Mouse (Mus musculus) heart, postnatal 0 days (tissue): ENCODE data around the gene S100a5. TPM values are rescaled to one million over a fixed set of nuclear protein-coding genes. Genes with fewer than 3 reads are reported as not detected.

Source experiments
- ATAC-seq: fragments of 200-750 bp; cut with Nextera tagmentation; 2 replicates; pipeline ENCODE4 v1.8.0; 2017; ENCODE audit warnings: low read depth, moderate number of reproducible peaks, moderate library complexity; ENCODE audit not compliant: insufficient read depth
- DNase-seq: peaks from one replicate; pipeline ENCODE4 v3.0.0-alpha.2; 2016; ENCODE audit warnings: low spot score
- H3K27ac ChIP-seq: fragments of 300-500 bp; sonication (generic); 2 replicates; pipeline ENCODE4 v1.5.1; 2014; ENCODE audit warnings: low read depth, mild to moderate bottlenecking
- H3K27me3 ChIP-seq: fragments of 300-500 bp; sonication (generic); 2 replicates; pipeline ENCODE4 v1.6.1; 2014; ENCODE audit warnings: low read length, mixed read lengths; ENCODE audit not compliant: control insufficient read depth, insufficient read depth
- H3K36me3 ChIP-seq: fragments of 300-500 bp; sonication (generic); replicated peaks from 2 replicates; pipeline ENCODE4 v1.6.1; 2014; ENCODE audit warnings: low read length, mixed read lengths; ENCODE audit not compliant: control insufficient read depth, insufficient read depth
- H3K4me1 ChIP-seq: fragments of 300-500 bp; sonication (generic); 2 replicates; pipeline ENCODE4 v1.6.1; 2014; ENCODE audit warnings: antibody characterized with exemption; ENCODE audit not compliant: control insufficient read depth, insufficient read depth
- H3K4me2 ChIP-seq: fragments of 300-500 bp; sonication (generic); 2 replicates; pipeline ENCODE4 v1.6.1; 2014; ENCODE audit warnings: low read depth, mild to moderate bottlenecking, low read length, moderate library complexity
- H3K4me3 ChIP-seq: fragments of 300-500 bp; sonication (generic); 2 replicates; pipeline ENCODE4 v1.5.1; 2014; ENCODE audit warnings: low read depth, low read length
- H3K9ac ChIP-seq: fragments of 300-500 bp; sonication (generic); replicated peaks from 2 replicates; pipeline ENCODE4 v1.6.1; 2014; ENCODE audit warnings: low read depth, low read length, mixed read lengths
- H3K9me3 ChIP-seq: fragments of 300-500 bp; sonication (generic); replicated peaks from 2 replicates; pipeline ENCODE4 v1.6.1; 2016; ENCODE audit warnings: low read length; ENCODE audit not compliant: control insufficient read depth
- CTCF ChIP-seq: IDR thresholded peaks from 2 replicates; pipeline ENCODE4 v1.5.1; 2016; ENCODE audit warnings: antibody characterized with exemption, control low read depth, low read depth
- EP300 ChIP-seq: IDR thresholded peaks from 2 replicates; pipeline ENCODE4 v1.6.1; 2016; ENCODE audit warnings: antibody characterized with exemption, low read depth
- WGBS: fragments of 180-500 bp; shearing (Covaris S2); extraction: QIAGEN DNeasy Blood & Tissue Kit; methylation state at CpG from one replicate; pipeline ENCODE4 v1.1.7; 2014; 5-methylcytosine and 5-hydroxymethylcytosine counted together
- polyA plus RNA-seq: library from polyadenylated mRNA; unstranded; fragments of >200 nt; fragmentation: Nextera tagmentation; extraction: Ambion mirVana; gene quantifications from 2 replicates; pipeline ENCODE4 v1.2.1, GENCODE M21; 2015
- total RNA-seq: library from RNA; depleted of rRNA; stranded (reverse); fragments of >200 nt; gene quantifications from 2 replicates; pipeline ENCODE4 v1.2.3, GENCODE M21; 2014; ENCODE audit warnings: low replicate concordance

Gene S100a5
- total and polyA plus RNA-seq, 2 experiments from 2014 or later, result not detected

DNA sequence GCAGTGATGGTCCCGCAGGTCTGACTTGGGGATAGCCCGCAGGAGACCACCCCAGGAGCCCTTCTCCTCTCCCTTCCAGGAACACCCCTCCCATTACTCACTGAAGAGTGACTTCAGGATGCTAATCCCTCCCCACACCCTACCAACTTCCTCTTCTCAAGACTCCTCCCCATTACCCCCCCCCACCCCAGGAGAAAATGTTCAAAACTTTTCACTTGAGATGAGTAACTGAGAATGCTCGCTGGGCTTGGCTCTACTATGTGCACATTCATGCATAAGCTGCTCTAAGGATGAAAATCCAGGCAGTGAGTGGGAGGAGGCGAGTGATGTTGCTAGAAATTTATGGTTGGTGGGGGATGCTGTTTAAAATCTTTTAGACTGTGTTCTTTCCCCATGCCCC is 3.7 kb downstream of the S100a5 start:
- Histone ChIP-seq H3K4me2 (no peak overlapping the region), H3K4me1 (peaks cover 13% of the 10 kb centered on the region; the same call in 1 of the 2 replicates), H3K9ac (no peak overlapping the region), H3K36me3 (no peaks in the 10 kb centered on the region), H3K9me3 (no peaks in the 10 kb centered on the region), H3K27me3 (no peaks in the 10 kb centered on the region), H3K4me3 (no peak overlapping the region), H3K27ac (no peak overlapping the region)
- WGBS, result 63% methylated on average over 4 of the region's 4 CpGs
- no peak for TF ChIP-seq EP300
- no peak for TF ChIP-seq CTCF
- DNase-seq (no peak), ATAC-seq (no peak)

DNA sequence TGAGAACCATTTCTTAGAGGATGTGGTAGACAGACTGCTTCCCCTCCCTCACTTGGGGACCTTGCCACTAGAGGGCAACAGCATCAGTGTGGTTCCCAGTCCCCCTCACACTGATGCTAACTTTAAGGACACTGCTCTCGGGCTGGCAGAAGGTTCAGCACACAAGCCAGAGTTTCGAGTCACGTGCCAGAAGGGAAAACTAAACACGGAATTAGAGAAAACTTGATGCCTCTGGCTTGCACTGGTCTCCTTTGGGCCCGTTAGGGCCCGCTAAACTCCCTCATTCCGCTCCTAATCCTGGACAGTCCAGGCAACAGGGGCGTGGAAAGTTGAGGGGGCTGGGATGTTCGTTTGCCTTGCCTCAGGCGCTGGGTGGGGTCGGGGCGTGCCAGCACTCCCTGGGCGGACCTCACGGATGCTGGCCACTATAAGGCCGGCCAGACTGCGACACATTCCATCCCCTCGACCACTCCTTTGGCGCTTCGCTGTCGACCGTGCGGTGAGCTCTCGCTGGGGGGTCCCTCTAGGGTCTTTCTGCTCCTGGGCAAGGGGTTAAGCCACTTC is 4.5 kb downstream of the S100a5 start, which contains the start of gene S100a6:
Gene S100a6, plus strand, starts transcription at position 155 of the 564 bp plus-strand sequence.
- DNase-seq, result peak; percentile 69
- Histone ChIP-seq H3K4me3 (peak within 1 kb of the TSS; percentile 40), H3K9ac (peak within 1 kb of the TSS; percentile 39; the same call in 1 of the 2 replicates), H3K36me3 (no peaks in the 10 kb centered on the region), H3K27me3 (no peaks in the 10 kb centered on the region), H3K9me3 (no peaks in the 10 kb centered on the region), H3K4me2 (peak within 1 kb of the TSS; percentile 62), H3K4me1 (peaks cover 13% of the 10 kb centered on the region; the same call in 1 of the 2 replicates), H3K27ac (no peak within 1 kb of the TSS; the same call in 1 of the 2 replicates)
- peak; percentile 60 for ATAC-seq
- 2% methylated on average over 23 of the region's 23 CpGs for WGBS
- TF ChIP-seq CTCF, result peak; percentile 74
- no peak for TF ChIP-seq EP300

DNA sequence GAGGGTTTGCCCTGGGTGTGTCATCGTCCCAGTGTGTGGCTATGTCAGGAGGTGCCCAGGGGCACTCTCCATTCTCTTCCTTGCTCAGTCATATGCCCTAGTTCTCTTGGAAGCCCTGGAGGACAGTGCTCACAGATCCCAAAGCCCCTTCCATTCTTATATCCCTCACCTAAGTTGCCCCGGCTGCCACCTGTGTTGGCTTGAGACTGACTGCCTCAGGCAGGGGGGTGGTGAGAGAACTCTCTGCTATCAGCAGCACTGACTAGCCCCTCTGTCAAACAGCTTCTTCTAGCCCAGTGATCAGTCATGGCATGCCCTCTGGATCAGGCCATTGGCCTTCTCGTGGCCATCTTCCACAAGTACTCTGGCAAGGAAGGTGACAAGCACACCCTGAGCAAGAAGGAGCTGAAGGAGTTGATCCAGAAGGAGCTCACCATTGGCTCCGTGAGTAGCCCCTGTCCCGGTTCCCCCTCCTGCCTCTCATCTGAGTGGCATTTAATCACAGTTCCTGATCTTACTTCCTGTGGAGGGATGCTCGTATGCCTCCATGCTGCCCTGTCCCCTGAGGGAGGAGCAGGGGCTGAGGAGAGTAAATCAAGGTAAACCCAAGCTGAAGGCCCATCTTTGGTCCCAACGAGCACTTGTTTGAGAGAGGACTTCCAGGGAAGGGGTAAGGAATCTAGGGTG is 5.3 kb downstream of the S100a5 start:
- TF ChIP-seq CTCF (no peak), EP300 (no peak)
- no peak overlapping the region; the same call in 1 of the 2 replicates for H3K27ac ChIP-seq

DNA sequence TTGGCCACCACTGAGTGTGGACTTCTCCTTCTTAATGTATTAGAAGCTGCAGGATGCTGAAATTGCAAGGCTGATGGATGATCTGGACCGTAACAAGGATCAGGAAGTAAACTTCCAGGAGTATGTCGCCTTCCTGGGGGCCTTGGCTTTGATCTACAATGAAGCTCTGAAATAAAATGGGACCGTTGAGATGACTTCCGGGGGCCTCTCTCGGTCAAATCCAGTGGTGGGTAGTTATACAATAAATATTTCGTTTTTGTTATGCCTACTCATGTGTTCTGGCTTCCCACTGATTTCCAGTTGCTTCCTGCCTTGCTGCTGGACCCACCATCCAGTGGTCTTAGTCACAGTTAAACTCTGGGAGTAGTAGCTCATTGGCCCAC is 5.8 kb downstream of the S100a5 start:
- Histone ChIP-seq H3K4me2 (peak overlapping the region; percentile 62), H3K27ac (no peak overlapping the region)

More for the DNA sequence above, 5.3 kb downstream of the S100a5 start:
- no peaks in the 10 kb centered on the region for H3K27me3 ChIP-seq
- H3K4me1 ChIP-seq, result peaks cover 13% of the 10 kb centered on the region; the same call in 1 of the 2 replicates
- peak overlapping the region; percentile 40 for H3K4me3 ChIP-seq
- ATAC-seq (no peak), DNase-seq (no peak)
- H3K4me2 ChIP-seq, result peak overlapping the region; percentile 62
- 64% methylated on average over 7 of the region's 7 CpGs for WGBS
- no peaks in the 10 kb centered on the region for H3K36me3 ChIP-seq
- H3K9ac ChIP-seq, result 0 out of 2 replicates have a peak overlapping the region, but pooled peaks have one; percentile 39
- H3K9me3 ChIP-seq, result no peaks in the 10 kb centered on the region

DNA sequence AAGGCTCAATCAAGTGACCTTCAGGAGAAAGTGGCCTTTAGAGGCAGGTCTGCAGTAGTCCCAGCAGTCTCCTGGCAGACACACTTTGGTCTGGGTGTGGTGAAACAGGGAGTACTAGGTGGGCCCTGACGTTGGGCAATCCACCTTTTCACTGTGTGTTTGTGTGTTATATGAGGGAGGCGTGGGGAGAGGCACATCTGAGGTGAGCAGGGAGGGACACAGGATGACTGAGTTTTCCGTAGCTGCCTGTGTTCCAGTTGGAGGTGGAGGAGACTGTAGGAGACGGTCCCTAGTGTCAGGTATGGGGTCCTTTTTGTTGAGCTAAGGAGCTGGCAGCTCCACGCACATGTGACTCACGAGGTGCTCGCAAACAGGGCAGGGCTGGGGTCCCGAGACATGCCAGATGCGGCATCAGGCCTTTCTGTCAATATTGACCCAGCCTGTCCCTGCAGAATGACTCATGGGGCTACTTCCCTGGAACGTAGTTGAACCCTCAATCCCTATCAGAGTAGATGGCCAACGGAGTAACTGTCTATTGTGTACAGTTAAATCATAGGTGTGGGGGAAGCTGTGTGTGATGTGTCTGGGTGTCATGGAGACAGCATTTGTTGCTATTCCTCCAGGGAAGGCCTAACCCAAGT is 6.4 kb downstream of the S100a5 start:
- TF ChIP-seq EP300 (no peak), CTCF (no peak)
- H3K9me3 ChIP-seq, result no peaks in the 10 kb centered on the region
- ATAC-seq (no peak), DNase-seq (no peak)
- 75% methylated on average over 11 of the region's 11 CpGs for WGBS
- H3K27ac ChIP-seq, result no peak overlapping the region
- H3K4me3 ChIP-seq, result no peak overlapping the region
- H3K4me2 ChIP-seq, result peak overlapping the region; percentile 18; the same call in 1 of the 2 replicates
- H3K9ac ChIP-seq, result no peak overlapping the region
- peaks cover 13% of the 10 kb centered on the region; the same call in 1 of the 2 replicates for H3K4me1 ChIP-seq
- no peaks in the 10 kb centered on the region for H3K27me3 ChIP-seq
- H3K36me3 ChIP-seq, result no peaks in the 10 kb centered on the region

More for the DNA sequence above, 5.8 kb downstream of the S100a5 start:
- no peaks in the 10 kb centered on the region for H3K9me3 ChIP-seq
- peaks cover 13% of the 10 kb centered on the region; the same call in 1 of the 2 replicates for H3K4me1 ChIP-seq
- ATAC-seq (no peak), DNase-seq (no peak)
- TF ChIP-seq CTCF (no peak), EP300 (no peak)
- WGBS, result 78% methylated on average over 6 of the region's 6 CpGs
- H3K36me3 ChIP-seq, result no peaks in the 10 kb centered on the region
- peak overlapping the region; percentile 40; the same call in 1 of the 2 replicates for H3K4me3 ChIP-seq
- no peaks in the 10 kb centered on the region for H3K27me3 ChIP-seq
- no peak overlapping the region for H3K9ac ChIP-seq
